Mouse (Mus musculus): Measurements from ENCODE around the gene Cysrt1. TPM values are rescaled to one million over a fixed set of nuclear protein-coding genes. Genes with fewer than 3 reads are reported as not detected.
"Not testable (repeated sequence)": the region's sequence is repeated elsewhere in the genome, so short reads cannot be mapped to it uniquely, and the experiment has no call there.

The Cysrt1 gene
- total RNA-seq, 2 experiments from 2014 or later, result not detected

GRCm38 (mm10) chr2:25265897-25266656, 23.8 kb upstream of the Cysrt1 start:
- DNase-seq (ENCODE audit: low spot score in 2 of 2), result no peak

- no peak for DNase-seq (ENCODE audit: low spot score in 2 of 2)
Measured at GRCm38 (mm10) chr2:25264851-25265250, 22.6 kb upstream of the Cysrt1 start.

- no peak for DNase-seq (ENCODE audit: low spot score in 2 of 2)
Measured at GRCm38 (mm10) chr2:25264286-25264660, 22.0 kb upstream of the Cysrt1 start.

GRCm38 (mm10) chr2:25263623-25264285, 21.5 kb upstream of the Cysrt1 start:
- DNase-seq (ENCODE audit: low spot score in 2 of 2), result no peak

- DNase-seq (ENCODE audit: low spot score in 2 of 2), result peak; percentile 31 to 43
Measured at GRCm38 (mm10) chr2:25262795-25263622, 20.8 kb upstream of the Cysrt1 start.

GRCm38 (mm10) chr2:25262291-25262767, 20.1 kb upstream of the Cysrt1 start, which contains the start of gene Tprn:
Tprn (plus strand) TSS chr2:25262618.
- peak; percentile 83 to 88 for DNase-seq (ENCODE audit: low spot score in 2 of 2)

GRCm38 (mm10) chr2:25261870-25262269, 19.6 kb upstream of the Cysrt1 start:
- DNase-seq (ENCODE audit: low spot score in 2 of 2), result no peak

GRCm38 (mm10) chr2:25258887-25259286, 16.6 kb upstream of the Cysrt1 start:
- no peak for DNase-seq (ENCODE audit: low spot score in 2 of 2)

GRCm38 (mm10) chr2:25257250-25257649, 15.0 kb upstream of the Cysrt1 start:
- DNase-seq (ENCODE audit: low spot score in 2 of 2), result not testable (repeated sequence)

- not testable (repeated sequence) for DNase-seq (ENCODE audit: low spot score in 2 of 2)
Measured at GRCm38 (mm10) chr2:25256443-25257109, 14.3 kb upstream of the Cysrt1 start.

- DNase-seq (ENCODE audit: low spot score in 2 of 2), result peak; percentile 89 to 90
Measured at GRCm38 (mm10) chr2:25255284-25255779, 13.1 kb upstream of the Cysrt1 start, which contains the start of gene Tmem203. Tmem203 (plus strand) TSS chr2:25255439.

- no peak for DNase-seq (ENCODE audit: low spot score in 2 of 2)
Measured at GRCm38 (mm10) chr2:25252331-25252730, 10.1 kb upstream of the Cysrt1 start.

- DNase-seq (ENCODE audit: low spot score in 2 of 2), result no peak
Measured at GRCm38 (mm10) chr2:25246183-25247072, 4.2 kb upstream of the Cysrt1 start, which contains the start of gene AL732309.1. AL732309.1 (minus strand) TSS chr2:25246863.

- DNase-seq (ENCODE audit: low spot score in 2 of 2), result no peak
Measured at GRCm38 (mm10) chr2:25244144-25244543, 1.9 kb upstream of the Cysrt1 start.

- no peak for DNase-seq (ENCODE audit: low spot score in 2 of 2)
Measured at GRCm38 (mm10) chr2:25243342-25243741, 1.1 kb upstream of the Cysrt1 start.

GRCm38 (mm10) chr2:25241438-25241775, 845 bp downstream of the Cysrt1 start:
- no peak for DNase-seq (ENCODE audit: low spot score in 2 of 2)

GRCm38 (mm10) chr2:25240723-25241437, 1.4 kb downstream of the Cysrt1 start:
- DNase-seq (ENCODE audit: low spot score in 2 of 2), result peak; percentile 61 to 62

GRCm38 (mm10) chr2:25240310-25240709, 1.9 kb downstream of the Cysrt1 start:
- no peak for DNase-seq (ENCODE audit: low spot score in 2 of 2)

- DNase-seq (ENCODE audit: low spot score in 2 of 2), result no peak
Measured at GRCm38 (mm10) chr2:25239766-25240165, 2.5 kb downstream of the Cysrt1 start.

Measured in adrenal gland, adult 18-20 months (tissue).